Mouse (Mus musculus): Measurements from ENCODE around the gene Phkg2. TPM values are rescaled to one million over a fixed set of nuclear protein-coding genes. Genes with fewer than 3 reads are reported as not detected.

The Phkg2 gene
- polyA plus RNA-seq, 1 experiment from 2014 or later: 60.5 TPM

Other genes with a start within 250 kb of the Phkg2 start
- 17.1 and 17.3 TPM in 2 replicates for gene Zfp768, start 227.8 kb upstream of the Phkg2 start, polyA plus RNA-seq (2015; fragmentation: Nextera tagmentation; extraction: Ambion mirVana)
- gene Zfp747, start 197.3 kb upstream of the Phkg2 start, polyA plus RNA-seq (2015; fragmentation: Nextera tagmentation; extraction: Ambion mirVana): 8.1 and 8.6 TPM in 2 replicates
- gene 9130019O22Rik, start 186.2 kb upstream of the Phkg2 start, polyA plus RNA-seq (2015; fragmentation: Nextera tagmentation; extraction: Ambion mirVana): 5.4 and 5.7 TPM in 2 replicates
- gene E430018J23Rik, start 179.7 kb upstream of the Phkg2 start, polyA plus RNA-seq (2015; fragmentation: Nextera tagmentation; extraction: Ambion mirVana): 7.7 TPM in 2 replicates
- gene Zfp764, start 166.5 kb upstream of the Phkg2 start, polyA plus RNA-seq (2015; fragmentation: Nextera tagmentation; extraction: Ambion mirVana): 4.0 and 4.8 TPM in 2 replicates
- 34.1 and 35.0 TPM in 2 replicates for gene Zfp688, start 151.3 kb upstream of the Phkg2 start, polyA plus RNA-seq (2015; fragmentation: Nextera tagmentation; extraction: Ambion mirVana)
- gene Zfp689, start 124.2 kb upstream of the Phkg2 start, polyA plus RNA-seq (2015; fragmentation: Nextera tagmentation; extraction: Ambion mirVana): 15.0 and 16.2 TPM in 2 replicates
- 40.5 and 44.0 TPM in 2 replicates for gene Prr14, start 113.7 kb upstream of the Phkg2 start, polyA plus RNA-seq (2015; fragmentation: Nextera tagmentation; extraction: Ambion mirVana)
- 10.8 and 13.7 TPM in 2 replicates for gene Fbrs, start 94.1 kb upstream of the Phkg2 start, polyA plus RNA-seq (2015; fragmentation: Nextera tagmentation; extraction: Ambion mirVana)
- gene Srcap, start 61.4 kb upstream of the Phkg2 start, polyA plus RNA-seq (2015; fragmentation: Nextera tagmentation; extraction: Ambion mirVana): 51.3 and 53.7 TPM in 2 replicates
- 17.6 and 19.0 TPM in 2 replicates for gene Gm42715, start 53.8 kb upstream of the Phkg2 start, polyA plus RNA-seq (2015; fragmentation: Nextera tagmentation; extraction: Ambion mirVana)
- gene Tmem265, start 11.9 kb upstream of the Phkg2 start, polyA plus RNA-seq (2015; fragmentation: Nextera tagmentation; extraction: Ambion mirVana): 6.6 and 8.2 TPM in 2 replicates
- 10.7 and 13.0 TPM in 2 replicates for gene Ccdc189, start 15.3 kb downstream of the Phkg2 start, polyA plus RNA-seq (2015; fragmentation: Nextera tagmentation; extraction: Ambion mirVana)
- 49.9 and 50.5 TPM in 2 replicates for gene Rnf40, start 15.4 kb downstream of the Phkg2 start, polyA plus RNA-seq (2015; fragmentation: Nextera tagmentation; extraction: Ambion mirVana)
- gene Zfp629, start 42.5 kb downstream of the Phkg2 start, polyA plus RNA-seq (2015; fragmentation: Nextera tagmentation; extraction: Ambion mirVana): 22.2 and 25.0 TPM in 2 replicates
- 47.0 and 50.8 TPM in 2 replicates for gene Bcl7c, start 135.6 kb downstream of the Phkg2 start, polyA plus RNA-seq (2015; fragmentation: Nextera tagmentation; extraction: Ambion mirVana)
- 2.8 and 3.3 TPM in 2 replicates for gene Ctf1, start 139.4 kb downstream of the Phkg2 start, polyA plus RNA-seq (2015; fragmentation: Nextera tagmentation; extraction: Ambion mirVana)
- gene Ctf2, start 158.8 kb downstream of the Phkg2 start, polyA plus RNA-seq (2015; fragmentation: Nextera tagmentation; extraction: Ambion mirVana): 0.18 TPM in 1 of 2 replicates, not detected in the other
- gene Fbxl19, start 171.2 kb downstream of the Phkg2 start, polyA plus RNA-seq (2015; fragmentation: Nextera tagmentation; extraction: Ambion mirVana): 9.0 and 9.3 TPM in 2 replicates
- gene Orai3, start 196.5 kb downstream of the Phkg2 start, polyA plus RNA-seq (2015; fragmentation: Nextera tagmentation; extraction: Ambion mirVana): 8.0 and 9.1 TPM in 2 replicates
- 17.8 and 20.9 TPM in 2 replicates for gene Setd1a, start 203.3 kb downstream of the Phkg2 start, polyA plus RNA-seq (2015; fragmentation: Nextera tagmentation; extraction: Ambion mirVana)
- not detected in 2 replicates for gene Gm49388, start 212.3 kb downstream of the Phkg2 start, polyA plus RNA-seq (2015; fragmentation: Nextera tagmentation; extraction: Ambion mirVana)
- gene Hsd3b7, start 227.3 kb downstream of the Phkg2 start, polyA plus RNA-seq (2015; fragmentation: Nextera tagmentation; extraction: Ambion mirVana): 9.6 TPM in 2 replicates